Mouse (Mus musculus): ENCODE results near the gene Clec2e.
"Not testable (repeated sequence)": the region's sequence is repeated elsewhere in the genome, so short reads cannot be mapped to it uniquely, and the experiment has no call there.

DNA sequence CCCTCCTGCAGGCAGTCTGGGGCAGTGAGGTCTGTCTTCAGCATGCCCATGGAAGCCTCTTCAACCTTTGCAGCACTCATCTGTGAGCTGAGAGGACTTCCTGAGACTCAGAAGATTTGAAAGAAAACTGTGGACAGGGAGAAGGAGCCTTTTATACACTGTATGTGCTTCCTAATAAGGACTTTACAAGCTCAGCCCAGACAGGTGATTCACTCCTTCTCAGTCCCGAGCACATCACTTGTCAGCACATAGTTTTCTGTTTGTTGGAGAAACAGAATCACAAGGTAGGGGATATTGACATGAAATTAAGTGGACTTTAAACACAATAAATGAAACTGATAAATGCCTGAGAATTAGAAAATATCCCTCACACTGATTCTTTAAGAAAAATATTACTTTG, at the start of gene Clec2e:
- TF ChIP-seq CTCF, POLR2A (IDR thresholded peaks at IDR 0.05; ENCODE audit: insufficient read depth, low read depth, low read length): not testable (repeated sequence)

All from olfactory bulb, adult 2 months (tissue).